Mouse (Mus musculus) heart, adult 18-20 months (tissue): Measurements from ENCODE around the gene Tmbim1. TPM values are rescaled to one million over a fixed set of nuclear protein-coding genes. Genes with fewer than 3 reads are reported as not detected.

Source experiments
- DNase-seq, 2 experiments: peaks; one replicate each; pipeline ENCODE4 v3.0.0; 2021 to 2022; ENCODE audit warnings: mixed read lengths in 1 of 2
- total RNA-seq, 2 experiments: library from RNA; stranded (reverse); gene quantifications; 2 replicates each; pipeline ENCODE4 v1.2.3; 2021

Gene Tmbim1
- total RNA-seq, 2 experiments from 2014 or later = 40.2 to 46.3 TPM

DNA sequence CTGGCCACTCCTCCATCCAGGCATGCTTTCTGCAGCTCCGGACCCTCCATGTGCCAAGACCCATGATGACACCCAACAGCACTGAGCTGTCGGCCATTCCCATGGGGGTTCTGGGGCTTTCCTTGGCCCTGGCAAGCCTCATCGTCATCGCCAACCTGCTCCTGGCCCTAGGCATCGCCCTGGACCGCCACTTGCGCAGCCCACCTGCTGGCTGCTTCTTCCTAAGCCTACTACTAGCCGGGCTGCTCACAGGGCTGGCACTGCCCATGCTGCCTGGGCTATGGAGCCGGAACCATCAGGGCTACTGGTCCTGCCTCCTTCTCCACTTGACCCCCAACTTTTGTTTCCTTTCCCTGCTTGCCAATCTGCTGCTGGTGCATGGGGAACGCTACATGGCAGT lies 26.9 kb downstream of the Tmbim1 start, which contains the start of gene Gpbar1:
TSS of gene Gpbar1 (plus strand) at position 13 of the 400 bp plus-strand sequence.
- no peak for DNase-seq

- DNase-seq = no peak
Observed at GRCm38 (mm10) chr1:74277883-74278537, 27.4 kb downstream of the Tmbim1 start.

- no peak for DNase-seq
Observed at GRCm38 (mm10) chr1:74277041-74277440, 28.4 kb downstream of the Tmbim1 start.

DNA sequence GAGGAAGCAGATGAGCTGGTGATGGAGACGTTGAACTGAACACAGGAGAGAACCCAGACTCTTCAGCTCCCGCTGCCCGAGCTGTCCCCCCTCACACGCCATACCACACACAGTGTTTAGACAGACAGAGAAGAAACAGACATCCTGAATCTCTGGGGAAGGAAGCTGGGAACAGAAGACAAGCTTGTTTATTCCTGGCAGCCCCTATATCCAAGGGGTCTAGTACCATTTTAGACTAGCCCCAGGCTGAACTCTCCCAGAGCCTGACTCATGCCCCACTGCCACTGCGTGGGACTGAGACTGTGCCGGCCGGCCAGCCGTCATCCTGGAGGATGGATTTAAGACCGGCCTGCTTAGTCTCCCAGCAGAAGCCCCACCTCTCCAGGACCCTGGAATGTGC lies 30.4 kb downstream of the Tmbim1 start:
- no peak for DNase-seq

- no peak for DNase-seq
Observed at GRCm38 (mm10) chr1:74271659-74272058, 33.8 kb downstream of the Tmbim1 start.

GRCm38 (mm10) chr1:74268750-74269149 lies 36.7 kb downstream of the Tmbim1 start:
- no peak for DNase-seq

DNA sequence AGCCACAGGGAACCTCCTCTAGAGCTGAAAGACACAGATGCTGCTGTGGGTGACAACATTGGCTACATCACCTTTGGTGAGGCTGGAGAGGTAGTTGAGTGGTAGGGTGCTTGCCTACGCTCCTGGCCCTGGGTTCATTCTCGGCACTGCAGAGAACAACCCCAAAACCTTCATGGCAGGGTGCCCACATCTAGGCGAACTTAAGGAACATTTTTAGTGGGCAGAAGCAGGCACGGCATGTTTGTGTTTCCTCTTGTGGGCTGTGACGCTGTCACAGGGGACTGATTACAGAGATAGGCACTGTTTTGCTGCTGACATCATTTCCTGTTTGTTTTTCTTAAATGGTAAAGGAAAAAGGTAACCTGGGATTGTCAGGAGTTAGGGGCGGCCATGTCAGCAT lies 42.9 kb downstream of the Tmbim1 start:
- DNase-seq = no peak

GRCm38 (mm10) chr1:74256782-74257181 lies 48.6 kb downstream of the Tmbim1 start:
- DNase-seq = no peak

- no peak for DNase-seq
Observed at GRCm38 (mm10) chr1:74255704-74256345, 49.6 kb downstream of the Tmbim1 start.

DNA sequence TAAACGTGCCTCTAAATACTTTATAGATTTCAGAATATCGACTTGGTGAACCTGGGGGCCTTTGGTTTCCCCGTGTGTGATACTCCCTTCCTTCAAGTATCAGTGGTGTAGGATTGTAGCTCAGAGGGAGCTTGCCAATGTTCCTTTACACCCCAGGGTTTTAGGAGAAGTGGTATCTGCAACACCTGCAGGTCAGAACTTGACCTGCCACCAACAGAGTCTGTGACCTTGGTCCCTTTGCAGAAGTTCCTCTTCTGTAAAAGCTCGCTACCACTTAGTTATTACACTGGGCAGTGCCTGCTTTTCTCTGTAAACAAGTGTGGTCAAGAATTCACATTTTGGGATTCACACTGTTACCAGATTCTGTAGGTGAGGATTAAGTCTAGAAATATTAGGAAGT lies 55.3 kb downstream of the Tmbim1 start:
- no peak for DNase-seq

GRCm38 (mm10) chr1:74249331-74249980 lies 56.0 kb downstream of the Tmbim1 start:
- peak; percentile 32 to 41 for DNase-seq

GRCm38 (mm10) chr1:74248799-74249198 lies 56.6 kb downstream of the Tmbim1 start:
- DNase-seq = peak; percentile 56 to 84

- DNase-seq = no peak
Observed at GRCm38 (mm10) chr1:74245525-74245924, 59.9 kb downstream of the Tmbim1 start.

DNA sequence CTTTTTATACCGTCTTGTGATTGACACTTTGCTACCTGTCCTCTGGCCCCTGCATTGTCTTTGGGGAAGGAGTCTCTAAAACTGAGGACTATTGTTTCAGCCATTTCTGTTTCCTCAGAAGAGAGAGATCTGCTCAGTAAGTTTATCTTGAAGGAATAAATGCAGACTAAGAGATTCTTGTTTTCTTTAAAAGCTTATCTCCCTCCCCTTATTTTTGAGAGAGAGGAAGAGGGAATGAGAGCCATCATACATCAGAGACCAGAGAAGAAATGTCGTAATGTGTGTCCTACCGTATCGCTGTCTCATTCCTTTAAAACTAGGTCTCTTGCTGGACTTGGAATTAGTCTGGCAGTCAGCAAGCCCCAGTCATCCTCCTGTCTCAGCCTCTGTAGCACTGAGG lies 64.6 kb downstream of the Tmbim1 start:
- no peak for DNase-seq

- DNase-seq = peak in 1 of 2 experiments; percentile 47
Observed at GRCm38 (mm10) chr1:74240311-74240710, 65.1 kb downstream of the Tmbim1 start.

- peak in 1 of 2 experiments; percentile 53 for DNase-seq
Observed at GRCm38 (mm10) chr1:74239618-74240017, 65.8 kb downstream of the Tmbim1 start.

GRCm38 (mm10) chr1:74239162-74239561 lies 66.3 kb downstream of the Tmbim1 start:
- DNase-seq = no peak

Other genes with a start within 250 kb of the Tmbim1 start
- gene Tns1, start 181.2 kb downstream of the Tmbim1 start, total RNA-seq = 100 to 1,000 TPM; 636 to 666 TPM
- gene Rufy4, start 180.1 kb downstream of the Tmbim1 start, total RNA-seq = under 1 TPM; 0.84 to 0.95 TPM
- gene Cxcr2, start 151.6 kb downstream of the Tmbim1 start, total RNA-seq = under 1 TPM in 1 of 2 experiments, not detected in 1; 0.44 TPM
- gene Cxcr1, start 111.0 kb downstream of the Tmbim1 start, total RNA-seq = not detected
- gene Arpc2, start 69.5 kb downstream of the Tmbim1 start, total RNA-seq = 100 to 1,000 TPM; 141 to 153 TPM
- not detected for gene Gpbar1, start 27.1 kb downstream of the Tmbim1 start, total RNA-seq
- gene Aamp, start 20.9 kb downstream of the Tmbim1 start, total RNA-seq = 100 to 1,000 TPM in 1 of 2 experiments, 10 to 100 TPM in 1; 99.8 to 102 TPM
- gene Pnkd, start 20.7 kb downstream of the Tmbim1 start, total RNA-seq = 100 to 1,000 TPM; 138 to 151 TPM
- gene Catip, start 56.5 kb upstream of the Tmbim1 start, total RNA-seq = under 1 TPM in 1 of 2 experiments, not detected in 1; 0.44 TPM
- gene Slc11a1, start 69.6 kb upstream of the Tmbim1 start, total RNA-seq = 1 to 10 TPM; 5.3 to 5.4 TPM
- gene Ctdsp1, start 85.9 kb upstream of the Tmbim1 start, total RNA-seq = 100 to 1,000 TPM; 107 to 116 TPM
- 1 to 10 TPM; 1.2 to 1.5 TPM for gene Vil1, start 103.8 kb upstream of the Tmbim1 start, total RNA-seq
- 10 to 100 TPM; 12.6 to 13.0 TPM for gene Cnot9, start 200.4 kb upstream of the Tmbim1 start, total RNA-seq
- gene Plcd4, start 237.3 kb upstream of the Tmbim1 start, total RNA-seq = under 1 TPM in 1 of 2 experiments, not detected in 1; 0.15 TPM
- 1 to 10 TPM; 9.0 to 9.9 TPM for gene Usp37, start 238.7 kb upstream of the Tmbim1 start, total RNA-seq